Mouse (Mus musculus): ENCODE data around the gene Cdc14a. TPM values are rescaled to one million over a fixed set of nuclear protein-coding genes. Genes with fewer than 3 reads are reported as not detected.

Cdc14a gene
- total and polyA plus RNA-seq, 3 experiments: 2.6 to 5.9 TPM; not detected in 1

GRCm38 (mm10) chr3:116232763-116233162, 191.1 kb downstream of the Cdc14a start:
- TF ChIP-seq MAZ (IDR thresholded peaks at IDR 0.05; ENCODE audit: low read depth, low read length): no peak
- no peaks in the 10 kb centered on the region for H3K9me3 ChIP-seq (replicated peaks; ENCODE audit: insufficient read depth, low read length)
- H3K4me1 ChIP-seq (ENCODE audit: control insufficient read depth in 1 of 2, insufficient read depth in 2 of 2, low read length in 2 of 2): no peaks in the 10 kb centered on the region
- H3K4me3 ChIP-seq (ENCODE audit: control insufficient read depth in 1 of 2, insufficient read depth in 1 of 2, low read depth in 2 of 2, low read length in 2 of 2): no peak overlapping the region
- no peak for DNase-seq (ENCODE audit: low read depth, low spot score)
- no peaks in the 10 kb centered on the region for H3K36me3 ChIP-seq (ENCODE audit: control insufficient read depth in 1 of 2, insufficient read depth in 2 of 2, low read length in 2 of 2)
- H3K27me3 ChIP-seq (ENCODE audit: control insufficient read depth in 1 of 2, insufficient read depth in 2 of 2, low read length in 2 of 2): peaks cover 4 to 5% of the 10 kb centered on the region in 2 experiments
- H3K79me2 ChIP-seq (ENCODE audit: control insufficient read depth, insufficient read depth, low read length, poor library complexity): no peaks in the 10 kb centered on the region
- H3K9ac ChIP-seq (ENCODE audit: control insufficient read depth, low read depth, low read length, poor library complexity, severe bottlenecking): no peak overlapping the region
- no peak overlapping the region for H3K27ac ChIP-seq (ENCODE audit: control insufficient read depth, low read depth, low read length)

DNA sequence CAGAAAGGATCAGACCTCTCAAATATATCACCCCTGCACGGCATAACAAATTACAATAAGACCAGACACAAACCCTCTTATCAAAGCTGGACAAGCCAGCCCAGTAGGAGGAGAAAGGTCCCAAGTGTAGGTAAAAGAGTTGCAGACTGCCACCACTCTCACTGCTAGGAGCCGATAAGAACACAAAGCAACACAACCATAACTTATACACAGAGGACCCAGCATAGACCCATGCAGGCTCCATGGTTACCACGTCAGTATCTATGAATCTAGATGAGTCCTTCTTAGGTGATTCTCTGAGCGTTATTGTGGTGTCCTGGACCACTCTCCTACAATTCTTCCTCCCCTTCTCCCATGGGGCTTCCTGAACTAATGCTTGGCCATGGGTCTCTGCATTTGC, 194.5 kb downstream of the Cdc14a start:
- Histone ChIP-seq H3K27me3 (ENCODE audit: control insufficient read depth in 1 of 2, insufficient read depth in 2 of 2, low read length in 2 of 2) (peaks cover 0 to 1% of the 10 kb centered on the region in 2 experiments; a peak in 3 of 4 replicates), H3K79me2 (ENCODE audit: control insufficient read depth, insufficient read depth, low read length, poor library complexity) (no peaks in the 10 kb centered on the region)
- no peak for TF ChIP-seq SIN3A (IDR thresholded peaks at IDR 0.05; ENCODE audit: low read length)
- TF ChIP-seq JUND (IDR thresholded peaks at IDR 0.05; ENCODE audit: low read depth, low read length): no peak
- TF ChIP-seq SMC3 (IDR thresholded peaks at IDR 0.05; ENCODE audit: low read depth, low read length): no peak
- no peak for TF ChIP-seq TAL1 (IDR thresholded peaks at IDR 0.05; ENCODE audit: low read length)
- TF ChIP-seq ELF1 (IDR thresholded peaks at IDR 0.05; ENCODE audit: low read depth, low read length): no peak

GRCm38 (mm10) chr3:116228360-116229245, 195.2 kb downstream of the Cdc14a start:
- H3K27ac ChIP-seq (ENCODE audit: control insufficient read depth, low read depth, low read length): no peak overlapping the region
- H3K4me3 ChIP-seq (ENCODE audit: control insufficient read depth in 1 of 2, insufficient read depth in 1 of 2, low read depth in 2 of 2, low read length in 2 of 2): no peak overlapping the region
- no peaks in the 10 kb centered on the region for H3K36me3 ChIP-seq (ENCODE audit: control insufficient read depth in 1 of 2, insufficient read depth in 2 of 2, low read length in 2 of 2)
- H3K79me2 ChIP-seq (ENCODE audit: control insufficient read depth, insufficient read depth, low read length, poor library complexity): no peaks in the 10 kb centered on the region
- no peaks in the 10 kb centered on the region for H3K9me3 ChIP-seq (replicated peaks; ENCODE audit: insufficient read depth, low read length)
- H3K27me3 ChIP-seq (ENCODE audit: control insufficient read depth in 1 of 2, insufficient read depth in 2 of 2, low read length in 2 of 2): peaks cover 0 to 1% of the 10 kb centered on the region in 2 experiments; a peak in 3 of 4 replicates
- no peak for DNase-seq (ENCODE audit: low read depth, low spot score)
- no peak overlapping the region for H3K9ac ChIP-seq (ENCODE audit: control insufficient read depth, low read depth, low read length, poor library complexity, severe bottlenecking)
- TF ChIP-seq BHLHE40 (IDR thresholded peaks at IDR 0.05; ENCODE audit: borderline replicate concordance, low read depth, low read length) (no peak), POLR2AphosphoS2 (IDR thresholded peaks at IDR 0.05; ENCODE audit: low read length) (no peak), MEF2A (IDR thresholded peaks at IDR 0.05; ENCODE audit: extremely low read depth, insufficient replicate concordance, low read depth, low read length, poor library complexity, severe bottlenecking) (no peak), USF1 (IDR thresholded peaks at IDR 0.05; ENCODE audit: low read depth, low read length) (no peak), ETS1 (IDR thresholded peaks at IDR 0.05; ENCODE audit: low read depth, low read length) (no peak), MYB (IDR thresholded peaks at IDR 0.05; ENCODE audit: low read depth, low read length) (no peak), NELFE (IDR thresholded peaks at IDR 0.05; ENCODE audit: low read depth, low read length) (no peak), NRF1 (IDR thresholded peaks at IDR 0.05; ENCODE audit: insufficient read depth, low read depth, low read length, poor library complexity, severe bottlenecking) (no peak), ZKSCAN1 (IDR thresholded peaks at IDR 0.05; ENCODE audit: low read depth, low read length) (no peak), UBTF (IDR thresholded peaks at IDR 0.05; ENCODE audit: borderline replicate concordance, insufficient read depth, low read depth, low read length) (no peak), GATA1 (IDR thresholded peaks at IDR 0.05; ENCODE audit: low read depth, low read length) (no peak)
- H3K4me1 ChIP-seq (ENCODE audit: control insufficient read depth in 1 of 2, insufficient read depth in 2 of 2, low read length in 2 of 2): no peaks in the 10 kb centered on the region

More for the DNA sequence above, 194.5 kb downstream of the Cdc14a start:
- no peak overlapping the region for H3K27ac ChIP-seq (ENCODE audit: control insufficient read depth, low read depth, low read length)
- H3K36me3 ChIP-seq (ENCODE audit: control insufficient read depth in 1 of 2, insufficient read depth in 2 of 2, low read length in 2 of 2): no peaks in the 10 kb centered on the region
- no peaks in the 10 kb centered on the region for H3K4me1 ChIP-seq (ENCODE audit: control insufficient read depth in 1 of 2, insufficient read depth in 2 of 2, low read length in 2 of 2)
- H3K9ac ChIP-seq (ENCODE audit: control insufficient read depth, low read depth, low read length, poor library complexity, severe bottlenecking): no peak overlapping the region
- DNase-seq (ENCODE audit: low read depth, low spot score): no peak
- no peaks in the 10 kb centered on the region for H3K9me3 ChIP-seq (replicated peaks; ENCODE audit: insufficient read depth, low read length)
- no peak overlapping the region for H3K4me3 ChIP-seq (ENCODE audit: control insufficient read depth in 1 of 2, insufficient read depth in 1 of 2, low read depth in 2 of 2, low read length in 2 of 2)
